Mouse (Mus musculus) left cerebral cortex, adult 2 months (tissue): ENCODE data around the gene Col8a1. TPM values are rescaled to one million over a fixed set of nuclear protein-coding genes. Genes with fewer than 3 reads are reported as not detected.
A peak's percentile ranks its signal among the peaks of the same experiment; 100 is the strongest.

ENCODE experiments used
- DNase-seq, 2 experiments: peaks; one replicate each; pipeline ENCODE4 v3.0.0; 2021 to 2022; ENCODE audit warnings: low spot score in 2 of 2, mixed read lengths in 1 of 2; ENCODE audit errors: extremely low spot score in 1 of 2
- H3K27ac ChIP-seq: fragments of 200-600 bp; 2 replicates; pipeline ENCODE4 v1.8.1; 2022
- H3K4me3 ChIP-seq: fragments of 200-600 bp; 2 replicates; pipeline ENCODE4 v1.8.1; 2022
- CTCF ChIP-seq: fragments of 200-600 bp; IDR thresholded peaks from 2 replicates; pipeline ENCODE4 v1.8.1; 2022; ENCODE audit warnings: antibody characterized with exemption, mild to moderate bottlenecking, moderate library complexity
- intact Hi-C: fragments of 180-260 bp; cut with DNase I; formaldehyde crosslinking; loops from one replicate; pipeline ENCODE4 v1.15.1; 2025
- total RNA-seq, 2 experiments: library from RNA; stranded (reverse); gene quantifications; 2 replicates each; pipeline ENCODE4 v1.2.3; 2021

Gene Col8a1
- total RNA-seq, 2 experiments from 2014 or later, result 1.9 to 2.4 TPM

GRCm38 (mm10) chr16:57662661-57663060, 91.9 kb downstream of the Col8a1 start:
- no peak for TF ChIP-seq CTCF
- intact Hi-C loops, result no loop called here

DNA sequence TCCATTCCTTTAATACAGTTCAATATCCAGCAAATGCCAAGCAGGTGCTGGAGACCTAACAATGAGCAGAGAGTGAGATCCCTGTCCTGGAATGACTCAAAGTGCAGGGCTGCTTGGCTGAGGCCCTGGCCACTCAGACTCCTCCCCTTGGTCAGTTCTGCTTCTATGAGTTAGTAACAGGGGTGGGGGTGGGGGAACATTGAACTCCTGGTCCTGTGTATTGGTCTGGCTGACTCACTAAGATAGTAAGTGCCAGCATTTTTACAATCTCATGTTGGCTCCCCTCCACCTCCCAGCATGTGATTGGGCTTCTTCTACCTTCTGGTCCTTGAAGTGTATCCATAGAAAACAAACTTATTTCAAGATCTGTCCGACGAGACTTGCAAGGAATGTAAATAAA, 104.6 kb downstream of the Col8a1 start:
- no peak for DNase-seq
- intact Hi-C loops, result no loop called here
- H3K4me3 ChIP-seq, result no peak overlapping the region
- H3K27ac ChIP-seq, result no peak overlapping the region
- no peak for TF ChIP-seq CTCF

More at GRCm38 (mm10) chr16:57662661-57663060, 91.9 kb downstream of the Col8a1 start:
- no peak overlapping the region for H3K4me3 ChIP-seq
- H3K27ac ChIP-seq, result no peak overlapping the region
- no peak for DNase-seq

DNA sequence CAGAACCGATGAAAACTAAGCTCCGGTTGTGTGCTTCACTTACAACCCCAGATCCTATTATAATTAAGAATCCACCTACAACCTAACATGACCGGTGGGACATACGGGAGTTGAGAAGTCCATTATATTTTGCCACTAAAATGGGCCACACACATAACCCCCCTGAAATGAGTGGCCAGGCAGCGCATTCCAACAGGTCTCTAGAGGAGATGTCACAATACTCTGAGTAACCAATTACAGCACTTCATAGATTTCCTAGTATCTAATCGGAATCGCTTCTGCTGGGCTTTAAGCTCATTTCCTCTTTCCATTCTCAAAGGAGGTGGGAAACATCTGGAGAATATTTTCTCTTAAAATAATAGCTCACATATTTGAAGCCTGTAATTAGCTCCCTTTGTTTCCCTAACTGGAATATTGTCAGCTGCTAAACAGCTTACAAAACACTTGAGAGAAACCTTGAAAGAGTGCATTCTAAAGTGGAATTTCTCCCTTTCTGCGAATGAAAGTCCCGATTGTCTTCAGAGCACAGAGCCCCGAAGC, 113.1 kb downstream of the Col8a1 start:
- no peak overlapping the region for H3K4me3 ChIP-seq
- H3K27ac ChIP-seq, result no peak overlapping the region
- no peak for TF ChIP-seq CTCF
- intact Hi-C loops, result no loop called here
- no peak for DNase-seq

DNA sequence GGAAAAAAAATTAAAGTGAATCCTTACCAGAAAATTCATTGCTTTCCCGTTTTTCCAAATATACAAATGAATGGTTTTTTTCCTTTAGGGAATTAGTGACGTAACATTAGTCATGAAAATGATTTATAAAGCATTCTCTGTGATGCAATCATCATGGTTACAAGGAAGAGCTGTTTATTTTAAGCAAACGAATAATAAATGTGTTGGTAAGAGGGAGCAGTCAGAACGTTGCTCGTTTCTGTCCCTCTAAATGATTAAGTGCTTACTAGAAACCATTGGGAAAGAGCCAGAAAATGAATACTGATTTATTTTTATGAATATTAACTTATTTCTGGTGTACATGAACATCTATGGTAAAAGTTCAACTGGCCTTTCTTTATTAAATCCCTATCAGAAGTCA, 119.8 kb downstream of the Col8a1 start:
- no peak for TF ChIP-seq CTCF
- no peak for DNase-seq
- Histone ChIP-seq H3K27ac (no peak overlapping the region), H3K4me3 (no peak overlapping the region)
- intact Hi-C loops, result loop anchor here (5.0 to 10.0 kb wide), 4 partner anchors 648 to 1770 kb away; partner anchors contain the start of gene Gabrr3

DNA sequence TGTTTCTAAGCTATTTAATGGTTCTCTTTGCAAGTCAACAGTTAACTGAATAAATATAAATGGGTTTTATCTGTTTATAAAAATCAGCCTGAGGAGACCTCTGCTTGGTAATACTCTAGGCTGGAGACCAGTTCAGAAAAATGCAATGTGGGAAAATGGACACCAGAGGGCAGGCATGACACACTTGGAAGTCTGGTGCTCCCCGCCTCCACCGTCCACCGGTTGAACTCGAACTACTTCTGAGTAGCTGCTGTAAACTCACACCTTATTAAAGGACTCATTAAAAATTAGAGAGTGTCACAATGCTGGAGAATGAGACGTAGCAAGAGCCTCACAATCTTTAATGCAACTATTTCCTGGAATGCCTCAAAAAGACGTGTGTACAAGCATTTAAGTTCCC, 120.3 kb downstream of the Col8a1 start:
- DNase-seq, result peak; percentile 65 to 78
- intact Hi-C loops, result loop anchor here (5.0 to 10.0 kb wide), 4 partner anchors 648 to 1771 kb away; partner anchors contain the start of gene Gabrr3
- H3K4me3 ChIP-seq, result no peak overlapping the region
- peak; percentile 90 for TF ChIP-seq CTCF
- H3K27ac ChIP-seq, result no peak overlapping the region

DNA sequence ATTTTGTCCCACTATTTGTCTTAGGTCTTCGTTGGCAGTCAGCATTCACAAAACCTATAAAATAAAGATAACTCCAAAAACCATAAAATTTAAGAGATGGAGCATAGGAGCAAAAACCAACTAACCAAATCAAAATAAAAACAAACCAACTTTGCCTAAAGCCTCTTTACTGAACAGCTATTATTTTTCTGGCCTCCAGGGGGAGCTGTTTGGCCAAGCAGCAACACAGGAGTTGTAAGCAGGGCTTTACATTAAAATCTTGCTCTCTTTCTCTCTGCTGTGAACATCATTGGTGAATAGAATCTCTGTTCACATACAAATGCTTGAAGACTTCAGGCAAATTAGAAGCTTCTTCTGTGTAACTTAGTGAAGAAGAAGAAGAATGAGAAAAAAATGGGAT, 142.8 kb downstream of the Col8a1 start:
- Histone ChIP-seq H3K27ac (no peak overlapping the region), H3K4me3 (no peak overlapping the region)
- TF ChIP-seq CTCF, result peak; percentile 80
- peak in 1 of 2 experiments; percentile 21 for DNase-seq
- intact Hi-C loops, result no loop called here

GRCm38 (mm10) chr16:57606444-57607227, 147.9 kb downstream of the Col8a1 start, which contains the start of gene Cmss1:
Gene Cmss1 (minus strand): TSS chr16:57606864.
- no peak for TF ChIP-seq CTCF
- peak; percentile 81 to 85 for DNase-seq
- intact Hi-C loops, result loop anchor here (10.0 kb wide), 1 partner anchor 832 kb away; no protein-coding TSS in a partner anchor
- Histone ChIP-seq H3K27ac (peak within 1 kb of the TSS; percentile 96), H3K4me3 (peak within 1 kb of the TSS; percentile 78)

DNA sequence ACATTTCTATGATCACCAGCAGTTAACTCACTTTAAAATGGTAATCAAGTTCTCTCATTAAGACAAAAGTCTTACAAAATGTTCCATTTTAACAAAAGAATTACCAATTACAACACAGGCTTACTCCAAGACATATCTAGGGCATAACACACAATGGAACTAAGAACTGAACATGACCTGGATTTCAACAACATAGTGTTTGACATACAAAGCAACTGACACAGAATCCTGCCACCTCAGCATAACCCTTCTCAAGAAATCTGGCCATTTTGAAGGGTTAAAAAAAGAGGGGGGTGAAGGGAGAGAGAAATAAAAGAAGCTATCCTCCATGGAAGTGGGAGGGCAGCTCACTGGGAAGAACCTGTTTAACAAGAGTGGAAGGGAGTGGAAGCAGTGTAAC, 153.5 kb downstream of the Col8a1 start:
- intact Hi-C loops, result loop anchor here (10.0 kb wide), 1 partner anchor 826 kb away; no protein-coding TSS in a partner anchor
- H3K27ac ChIP-seq, result no peak overlapping the region
- no peak for TF ChIP-seq CTCF
- no peak overlapping the region for H3K4me3 ChIP-seq
- no peak for DNase-seq

- intact Hi-C loops, result loop anchor here (5.0 kb wide), 1 partner anchor 355 kb away; no protein-coding TSS in a partner anchor
These were observed 157.1 kb downstream of the Col8a1 start for GRCm38 (mm10) chr16:57597295-57597957.

DNA sequence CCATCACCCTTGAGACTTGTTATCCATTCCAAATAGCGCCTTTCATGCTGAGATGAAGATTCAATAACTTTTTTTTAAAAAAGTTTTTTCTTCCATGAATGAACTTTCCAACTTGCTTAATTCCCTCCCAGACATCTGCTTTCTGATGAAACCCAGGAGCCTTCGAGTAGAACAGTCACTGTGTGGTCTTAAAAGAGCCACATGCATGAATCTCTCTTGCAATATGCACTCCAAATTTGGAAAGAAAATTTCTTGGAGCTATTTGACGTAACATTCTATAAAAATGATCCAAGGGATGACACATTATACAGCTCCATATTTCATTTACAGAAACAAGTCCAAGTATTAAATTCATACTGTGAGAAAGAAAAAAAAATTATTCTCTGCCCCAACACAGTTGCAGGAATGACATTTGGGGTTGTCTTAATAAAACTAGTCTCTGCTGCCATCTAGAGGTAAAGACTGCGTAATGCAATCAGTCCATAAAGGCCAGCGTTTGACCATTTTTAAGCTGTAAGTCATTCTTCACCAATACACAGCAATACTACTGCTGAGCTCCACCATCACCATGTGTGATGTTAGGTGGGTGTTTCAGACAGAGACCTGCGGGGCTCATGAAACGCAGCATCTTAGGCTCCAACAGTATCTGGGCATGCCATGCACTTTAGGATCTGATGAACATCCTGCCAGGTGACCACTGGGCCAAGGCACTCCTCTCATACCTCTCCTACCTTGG, 160.9 kb downstream of the Col8a1 start:
- DNase-seq, result peak; percentile 17 to 18
- intact Hi-C loops, result no loop called here
- no peak overlapping the region for H3K27ac ChIP-seq
- H3K4me3 ChIP-seq, result no peak overlapping the region
- TF ChIP-seq CTCF, result peak; percentile 92

More at GRCm38 (mm10) chr16:57597295-57597957, 157.1 kb downstream of the Col8a1 start:
- TF ChIP-seq CTCF, result no peak
- no peak overlapping the region for H3K27ac ChIP-seq
- DNase-seq, result no peak
- H3K4me3 ChIP-seq, result no peak overlapping the region

- DNase-seq, result no peak
- intact Hi-C loops, result no loop called here
- no peak overlapping the region for H3K27ac ChIP-seq
- no peak overlapping the region for H3K4me3 ChIP-seq
- no peak for TF ChIP-seq CTCF
These were observed 169.3 kb downstream of the Col8a1 start for GRCm38 (mm10) chr16:57585201-57585600.
